Mouse (Mus musculus) inflammation-experienced regulatory T-cells (primary cell): Measurements from ENCODE around the gene Olfr524. TPM values are rescaled to one million over a fixed set of nuclear protein-coding genes. Genes with fewer than 3 reads are reported as not detected.

Source experiments
- polyA plus RNA-seq, 2 experiments: library from polyadenylated mRNA; unstranded; fragments of 100-300 nt; shearing (Covaris generic); gene quantifications; one replicate each; pipeline ENCODE4 v1.2.1; 2017

The Olfr524 gene
- under 1 TPM; 0.09 to 0.12 TPM for polyA plus RNA-seq

DNA sequence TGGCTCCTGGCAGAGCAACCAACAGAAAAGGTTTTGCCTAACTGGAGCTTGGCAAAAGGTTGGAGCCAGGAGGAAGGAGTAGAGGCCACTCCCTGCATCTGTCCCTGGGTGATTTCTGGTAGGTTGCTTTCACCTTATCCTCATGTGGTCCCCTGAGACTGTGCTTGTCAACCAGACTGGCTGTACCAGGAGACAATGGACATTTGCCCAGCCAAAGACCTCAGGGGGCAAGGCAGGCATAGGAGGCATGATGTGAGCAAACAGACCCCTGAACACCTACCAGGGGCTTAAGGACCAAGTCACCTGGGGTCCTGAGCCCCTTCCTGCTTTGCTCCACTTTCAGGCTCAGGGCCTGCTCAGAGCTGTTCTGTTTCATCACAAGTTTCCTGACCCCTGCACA is at the start of gene Olfr524:
Olfr524 (minus strand) TSS at position 101 of the 400 bp plus-strand sequence.

DNA sequence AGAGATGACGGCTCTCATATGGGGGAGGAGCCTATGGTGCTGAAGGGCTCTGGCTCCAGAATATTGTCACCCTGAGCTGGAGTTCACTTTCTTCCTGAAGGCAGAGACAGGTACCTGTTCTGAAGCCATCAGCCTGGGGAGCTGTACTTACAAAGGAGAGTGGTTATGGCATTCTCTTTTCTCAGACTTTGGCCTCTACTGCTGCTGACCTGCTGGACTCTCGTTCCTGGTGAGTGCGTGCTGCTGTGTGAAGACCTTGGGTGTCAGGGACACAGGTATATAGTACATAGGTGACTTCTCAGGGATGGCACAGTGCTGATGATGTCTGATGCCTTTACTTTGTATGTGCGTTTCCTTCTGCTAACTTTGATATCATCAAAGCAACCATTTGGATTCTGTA is 41.5 kb upstream of the Olfr524 start, which contains the start of gene 5830411N06Rik:
5830411N06Rik (plus strand) TSS at position 69 of the 400 bp plus-strand sequence.

DNA sequence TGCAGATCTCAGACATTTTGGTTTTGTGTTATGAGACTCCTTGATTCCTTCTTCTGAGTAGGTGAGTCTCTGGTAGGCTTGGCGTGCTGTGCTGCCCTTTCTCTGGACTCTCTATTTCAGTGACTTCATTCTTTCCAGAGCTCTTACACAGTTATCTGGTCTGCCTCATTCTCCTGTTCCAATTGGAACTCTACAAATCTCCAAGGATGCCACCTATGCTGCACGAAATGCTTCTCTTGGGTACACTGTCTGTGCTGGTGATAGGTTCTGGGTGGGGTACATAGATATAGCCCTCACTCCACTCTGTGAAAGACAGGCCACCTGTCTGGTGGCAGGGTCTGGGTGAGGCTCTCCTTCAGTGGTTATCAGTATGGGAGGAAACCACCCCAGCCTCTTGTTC is 12.2 kb upstream of the Olfr524 start, which contains the start of gene Cd163l1:
Cd163l1 (plus strand) TSS at position 301 of the 400 bp plus-strand sequence.

DNA sequence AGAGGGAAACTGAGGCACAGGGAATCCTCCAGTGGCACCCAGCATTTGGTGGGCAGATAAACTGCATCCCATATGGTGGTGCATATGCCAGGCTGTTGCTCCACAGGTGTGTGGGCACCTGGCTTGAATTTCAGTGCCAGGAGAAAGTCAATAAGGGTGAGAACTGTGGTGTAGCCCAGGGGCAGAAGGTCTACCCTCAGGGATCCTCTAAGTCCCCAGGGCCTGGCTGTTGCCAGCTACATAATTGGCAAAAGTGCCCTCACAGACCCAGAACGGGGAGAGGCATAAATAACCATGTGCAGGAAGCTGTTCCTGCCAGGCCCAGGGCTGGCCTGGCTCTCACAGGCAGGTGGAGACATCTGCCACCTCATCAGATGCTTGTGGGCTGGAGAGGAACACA is 32.8 kb downstream of the Olfr524 start, which contains the start of gene Olfr523:
Olfr523 (plus strand) TSS at position 282 of the 400 bp plus-strand sequence.

DNA sequence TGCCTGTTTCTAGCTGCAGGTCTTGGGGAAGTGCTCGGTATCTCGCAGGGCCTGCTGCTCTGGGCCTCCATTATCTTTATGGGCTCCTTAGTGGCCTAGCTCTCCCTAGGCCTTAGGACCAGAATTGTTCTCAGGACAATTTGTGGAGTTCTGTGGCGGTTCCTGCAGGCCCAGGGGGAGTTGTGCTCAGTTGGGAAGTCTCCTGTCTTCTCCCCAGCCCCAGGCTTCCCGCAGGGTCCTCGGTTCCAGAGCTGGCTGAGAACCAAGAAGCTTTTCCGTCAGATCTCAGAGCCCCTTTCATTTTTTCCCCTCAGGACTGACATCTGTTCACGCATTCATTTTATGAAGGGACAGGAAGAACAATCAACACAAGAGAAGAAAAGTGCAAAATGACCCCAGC is 41.1 kb downstream of the Olfr524 start, which contains the start of gene Olfr522:
Olfr522 (minus strand) TSS at position 101 of the 400 bp plus-strand sequence.

DNA sequence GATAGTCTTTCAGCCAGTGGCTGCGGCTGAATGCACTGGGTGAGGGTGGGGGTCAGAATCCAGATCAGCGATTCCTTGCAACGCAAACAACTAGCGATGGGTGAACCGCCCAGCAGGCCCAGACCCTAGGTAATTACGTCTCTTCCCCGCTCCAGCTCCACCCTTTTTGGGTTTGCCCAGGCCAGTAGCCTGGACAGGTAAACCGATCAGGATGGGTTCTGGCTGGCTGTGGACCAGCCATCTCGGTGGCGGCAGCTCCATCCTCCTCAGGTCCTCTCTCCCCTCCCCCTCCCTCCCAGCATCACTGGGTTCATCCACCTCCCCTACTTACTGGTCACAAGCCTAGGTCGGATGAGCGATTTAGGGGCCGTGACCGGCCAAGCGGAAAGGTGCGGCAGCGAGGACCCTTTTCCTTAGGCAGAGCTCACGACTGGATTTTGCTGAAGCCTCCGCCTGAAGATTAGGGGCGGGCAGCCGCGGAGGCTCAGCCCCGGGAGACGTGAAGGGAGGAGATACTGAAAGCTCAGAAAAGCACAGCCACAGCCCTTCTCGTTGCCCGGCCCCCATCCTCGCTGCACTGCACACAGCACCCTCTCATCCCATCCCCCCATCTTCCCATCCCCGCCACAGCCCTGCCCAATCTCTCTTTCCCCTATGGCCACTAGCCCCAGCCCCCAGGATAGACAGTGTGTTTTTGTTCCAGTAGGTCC is 51.4 kb downstream of the Olfr524 start, which contains the start of gene Sprn:
Sprn (minus strand) TSS at position 660 of the 710 bp plus-strand sequence.

Other genes with a start within 250 kb of the Olfr524 start
- gene 6430531B16Rik, start 227.2 kb downstream of the Olfr524 start, polyA plus RNA-seq = 1 to 10 TPM in 1 of 2 experiments, under 1 TPM in 1; 0.39 to 1.9 TPM
- 10 to 100 TPM; 20.5 to 23.5 TPM for gene Adam8, start 213.4 kb downstream of the Olfr524 start, polyA plus RNA-seq
- 10 to 100 TPM; 54.6 to 56.9 TPM for gene Zfp511, start 169.6 kb downstream of the Olfr524 start, polyA plus RNA-seq
- 10 to 100 TPM; 30.8 to 44.8 TPM for gene Tubgcp2, start 169.3 kb downstream of the Olfr524 start, polyA plus RNA-seq
- under 1 TPM in 1 of 2 experiments, not detected in 1; 0.43 TPM for gene Msx3, start 156.9 kb downstream of the Olfr524 start, polyA plus RNA-seq
- gene Caly, start 123.4 kb downstream of the Olfr524 start, polyA plus RNA-seq = under 1 TPM; 0.13 to 0.23 TPM
- gene Prap1, start 112.6 kb downstream of the Olfr524 start, polyA plus RNA-seq = 1 to 10 TPM in 1 of 2 experiments, not detected in 1; 1.2 TPM
- gene Fuom, start 103.5 kb downstream of the Olfr524 start, polyA plus RNA-seq = 10 to 100 TPM; 12.4 to 13.2 TPM
- 1 to 10 TPM; 4.2 to 4.9 TPM for gene Paox, start 90.2 kb downstream of the Olfr524 start, polyA plus RNA-seq
- gene Echs1, start 89.5 kb downstream of the Olfr524 start, polyA plus RNA-seq = 10 to 100 TPM; 55.3 to 64.6 TPM
- 10 to 100 TPM; 31.9 to 43.1 TPM for gene Mtg1, start 68.4 kb downstream of the Olfr524 start, polyA plus RNA-seq
- gene Sprn, start 51.1 kb downstream of the Olfr524 start, polyA plus RNA-seq = 1 to 10 TPM in 1 of 2 experiments, not detected in 1; 1.3 TPM
- under 1 TPM; 0.42 to 0.65 TPM for gene Olfr522, start 41.2 kb downstream of the Olfr524 start, polyA plus RNA-seq
- gene Olfr523, start 32.7 kb downstream of the Olfr524 start, polyA plus RNA-seq = not detected
- 1 to 10 TPM in 1 of 2 experiments, under 1 TPM in 1; 0.06 to 1.2 TPM for gene Cd163l1, start 12.3 kb upstream of the Olfr524 start, polyA plus RNA-seq
- 10 to 100 TPM in 1 of 2 experiments, under 1 TPM in 1; 0.19 to 12.3 TPM for gene 5830411N06Rik, start 41.3 kb upstream of the Olfr524 start, polyA plus RNA-seq
- 1 to 10 TPM in 1 of 2 experiments, under 1 TPM in 1; 0.36 to 1.1 TPM for gene Olfr525, start 114.9 kb upstream of the Olfr524 start, polyA plus RNA-seq
- gene Olfr527, start 128.1 kb upstream of the Olfr524 start, polyA plus RNA-seq = not detected
- under 1 TPM; 0.30 to 0.80 TPM for gene Olfr60, start 155.7 kb upstream of the Olfr524 start, polyA plus RNA-seq
- under 1 TPM in 1 of 2 experiments, not detected in 1; 0.76 TPM for gene Olfr530, start 170.4 kb upstream of the Olfr524 start, polyA plus RNA-seq
- gene Olfr531, start 197.0 kb upstream of the Olfr524 start, polyA plus RNA-seq = under 1 TPM; 0.05 to 0.76 TPM
- 1 to 10 TPM in 1 of 2 experiments, under 1 TPM in 1; 0.29 to 1.4 TPM for gene Olfr532, start 215.7 kb upstream of the Olfr524 start, polyA plus RNA-seq